Mouse (Mus musculus) midbrain, embryonic 13.5 days (tissue): ENCODE data around the gene Fbxo42. TPM values are rescaled to one million over a fixed set of nuclear protein-coding genes. Genes with fewer than 3 reads are reported as not detected.

ENCODE experiments used
- ATAC-seq: fragments of 200-750 bp; cut with Nextera tagmentation; 2 replicates; pipeline ENCODE4 v1.8.0; 2017; ENCODE audit warnings: mild to moderate bottlenecking, moderate TSS enrichment, moderate library complexity
- H3K27ac ChIP-seq: fragments of 300-500 bp; sonication (generic); 2 replicates; pipeline ENCODE4 v1.5.1; 2015; ENCODE audit warnings: inconsistent platforms, mild to moderate bottlenecking, moderate library complexity
- H3K27me3 ChIP-seq: fragments of 300-500 bp; sonication (generic); 2 replicates; pipeline ENCODE4 v1.6.1; 2015; ENCODE audit warnings: mild to moderate bottlenecking, inconsistent platforms
- H3K36me3 ChIP-seq: fragments of 300-500 bp; sonication (generic); 2 replicates; pipeline ENCODE4 v1.6.1; 2015; ENCODE audit warnings: mild to moderate bottlenecking, inconsistent platforms
- H3K4me1 ChIP-seq: fragments of 300-500 bp; sonication (generic); replicated peaks from 2 replicates; pipeline ENCODE4 v1.6.1; 2015; ENCODE audit warnings: inconsistent platforms
- H3K4me2 ChIP-seq: fragments of 300-500 bp; sonication (generic); replicated peaks from 2 replicates; pipeline ENCODE4 v1.6.1; 2015; ENCODE audit warnings: moderate library complexity, mild to moderate bottlenecking, inconsistent platforms
- H3K4me3 ChIP-seq: fragments of 300-500 bp; sonication (generic); replicated peaks from 2 replicates; pipeline ENCODE4 v1.5.1; 2015; ENCODE audit warnings: mild to moderate bottlenecking, inconsistent platforms
- H3K9ac ChIP-seq: fragments of 300-500 bp; sonication (generic); replicated peaks from 2 replicates; pipeline ENCODE4 v1.6.1; 2015; ENCODE audit warnings: mild to moderate bottlenecking, inconsistent platforms
- H3K9me3 ChIP-seq: fragments of 300-500 bp; sonication (generic); 2 replicates; pipeline ENCODE4 v1.6.1; 2016; ENCODE audit warnings: mild to moderate bottlenecking, inconsistent platforms
- WGBS: fragments of 180-500 bp; shearing (Covaris S2); methylation state at CpG from one replicate; pipeline ENCODE4 v1.1.7; 2015; 5-methylcytosine and 5-hydroxymethylcytosine counted together
- polyA plus RNA-seq: library from polyadenylated mRNA; unstranded; fragments of >200 nt; fragmentation: Nextera tagmentation; extraction: Ambion mirVana; gene quantifications from 2 replicates; pipeline ENCODE4 v1.2.1, GENCODE M21; 2015

Fbxo42 gene
- polyA plus RNA-seq, 1 experiment from 2014 or later: 26.3 TPM

- H3K4me1 ChIP-seq: peaks cover 19% of the 10 kb centered on the region
- no peak overlapping the region for H3K4me2 ChIP-seq
- no peak for ATAC-seq
- WGBS: 62% methylated on average over 11 of the region's 11 CpGs
- no peaks in the 10 kb centered on the region for H3K27me3 ChIP-seq
- H3K27ac ChIP-seq: no peak overlapping the region
- no peak overlapping the region for H3K9ac ChIP-seq
- H3K4me3 ChIP-seq: no peak overlapping the region
- H3K36me3 ChIP-seq: 0 out of 2 replicates have a peak, but pooled peaks cover 8% of the 10 kb centered on the region
- no peaks in the 10 kb centered on the region for H3K9me3 ChIP-seq
These were observed 11.4 kb downstream of the Fbxo42 start for GRCm38 (mm10) chr4:141159093-141159492.

- 81% methylated on average over 5 of the region's 5 CpGs for WGBS
- H3K27me3 ChIP-seq: no peaks in the 10 kb centered on the region
- peaks cover 16% of the 10 kb centered on the region for H3K4me1 ChIP-seq
- no peak overlapping the region for H3K27ac ChIP-seq
- H3K36me3 ChIP-seq: 0 out of 2 replicates have a peak, but pooled peaks cover 11% of the 10 kb centered on the region
- H3K9ac ChIP-seq: no peak overlapping the region
- no peak overlapping the region for H3K4me3 ChIP-seq
- H3K9me3 ChIP-seq: peaks cover under 1% of the 10 kb centered on the region
- H3K4me2 ChIP-seq: no peak overlapping the region
- ATAC-seq: no peak
These were observed 12.0 kb downstream of the Fbxo42 start for GRCm38 (mm10) chr4:141159666-141160065.

- H3K27me3 ChIP-seq: no peaks in the 10 kb centered on the region
- peaks cover 15% of the 10 kb centered on the region; the same call in 1 of the 2 replicates for H3K36me3 ChIP-seq
- H3K9ac ChIP-seq: no peak overlapping the region
- ATAC-seq: no peak
- H3K27ac ChIP-seq: no peak overlapping the region
- H3K9me3 ChIP-seq: peaks cover 5% of the 10 kb centered on the region
- WGBS: 94% methylated on average over 4 of the region's 4 CpGs
- H3K4me3 ChIP-seq: no peak overlapping the region
- H3K4me2 ChIP-seq: no peak overlapping the region
- peaks cover 16% of the 10 kb centered on the region for H3K4me1 ChIP-seq
These were observed 12.5 kb downstream of the Fbxo42 start for GRCm38 (mm10) chr4:141160193-141160592.

- no peak overlapping the region for H3K27ac ChIP-seq
- no peak overlapping the region for H3K4me3 ChIP-seq
- H3K27me3 ChIP-seq: no peaks in the 10 kb centered on the region
- no peak overlapping the region for H3K9ac ChIP-seq
- H3K4me2 ChIP-seq: no peak overlapping the region
- WGBS: 95% methylated on average over 6 of the region's 6 CpGs
- no peak for ATAC-seq
- peaks cover 12% of the 10 kb centered on the region for H3K9me3 ChIP-seq
- peaks cover 16% of the 10 kb centered on the region; the same call in 1 of the 2 replicates for H3K36me3 ChIP-seq
- peaks cover 16% of the 10 kb centered on the region for H3K4me1 ChIP-seq
These were observed 14.0 kb downstream of the Fbxo42 start for GRCm38 (mm10) chr4:141161699-141162208.

GRCm38 (mm10) chr4:141163729-141164128 lies 16.0 kb downstream of the Fbxo42 start:
- Histone ChIP-seq H3K36me3 (peaks cover 22% of the 10 kb centered on the region), H3K4me3 (no peak overlapping the region), H3K4me2 (no peak overlapping the region), H3K27ac (no peak overlapping the region), H3K9ac (no peak overlapping the region), H3K9me3 (peaks cover 12% of the 10 kb centered on the region), H3K27me3 (no peaks in the 10 kb centered on the region), H3K4me1 (peaks cover 10% of the 10 kb centered on the region)
- ATAC-seq: no peak
- 98% methylated on average over 5 of the region's 5 CpGs for WGBS

GRCm38 (mm10) chr4:141165744-141166292 lies 18.1 kb downstream of the Fbxo42 start:
- Histone ChIP-seq H3K27ac (no peak overlapping the region), H3K4me2 (no peak overlapping the region), H3K27me3 (no peaks in the 10 kb centered on the region), H3K9ac (no peak overlapping the region), H3K9me3 (peaks cover 12% of the 10 kb centered on the region), H3K36me3 (peaks cover 38% of the 10 kb centered on the region), H3K4me3 (no peak overlapping the region), H3K4me1 (no peaks in the 10 kb centered on the region)
- no peak for ATAC-seq
- WGBS: 88% methylated on average over 8 of the region's 8 CpGs

GRCm38 (mm10) chr4:141167156-141167555 lies 19.4 kb downstream of the Fbxo42 start:
- no peak for ATAC-seq
- WGBS: 95% methylated on average over 3 of the region's 3 CpGs

GRCm38 (mm10) chr4:141172121-141172520 lies 24.4 kb downstream of the Fbxo42 start:
- H3K4me2 ChIP-seq: no peak overlapping the region
- H3K36me3 ChIP-seq: peaks cover 65% of the 10 kb centered on the region
- no peak overlapping the region for H3K9ac ChIP-seq
- 92% methylated on average over 8 of the region's 8 CpGs for WGBS
- H3K27me3 ChIP-seq: no peaks in the 10 kb centered on the region
- no peaks in the 10 kb centered on the region; the same call in 1 of the 2 replicates for H3K9me3 ChIP-seq
- no peak overlapping the region for H3K27ac ChIP-seq
- no peak for ATAC-seq
- H3K4me3 ChIP-seq: no peak overlapping the region
- H3K4me1 ChIP-seq: no peaks in the 10 kb centered on the region

More at GRCm38 (mm10) chr4:141167156-141167555, 19.4 kb downstream of the Fbxo42 start:
- no peaks in the 10 kb centered on the region for H3K27me3 ChIP-seq
- H3K4me1 ChIP-seq: no peaks in the 10 kb centered on the region
- H3K9ac ChIP-seq: no peak overlapping the region
- H3K9me3 ChIP-seq: peaks cover 12% of the 10 kb centered on the region
- H3K27ac ChIP-seq: no peak overlapping the region
- H3K36me3 ChIP-seq: peaks cover 48% of the 10 kb centered on the region
- no peak overlapping the region for H3K4me2 ChIP-seq
- H3K4me3 ChIP-seq: no peak overlapping the region

GRCm38 (mm10) chr4:141175783-141176182 lies 28.1 kb downstream of the Fbxo42 start:
- Histone ChIP-seq H3K4me2 (no peak overlapping the region), H3K27me3 (no peaks in the 10 kb centered on the region), H3K36me3 (peaks cover 55% of the 10 kb centered on the region), H3K4me1 (peaks cover 15% of the 10 kb centered on the region), H3K4me3 (no peak overlapping the region), H3K9ac (no peak overlapping the region), H3K27ac (no peak overlapping the region), H3K9me3 (no peaks in the 10 kb centered on the region)
- ATAC-seq: no peak
- 78% methylated on average over 5 of the region's 5 CpGs for WGBS

GRCm38 (mm10) chr4:141176328-141176838 lies 28.7 kb downstream of the Fbxo42 start:
- no peak overlapping the region for H3K27ac ChIP-seq
- H3K4me1 ChIP-seq: peaks cover 15% of the 10 kb centered on the region
- no peak overlapping the region for H3K9ac ChIP-seq
- H3K4me2 ChIP-seq: no peak overlapping the region
- H3K9me3 ChIP-seq: no peaks in the 10 kb centered on the region
- no peak for ATAC-seq
- WGBS: 91% methylated on average over 10 of the region's 10 CpGs
- H3K27me3 ChIP-seq: no peaks in the 10 kb centered on the region
- H3K36me3 ChIP-seq: peaks cover 55% of the 10 kb centered on the region
- no peak overlapping the region for H3K4me3 ChIP-seq

- Histone ChIP-seq H3K9ac (no peak overlapping the region), H3K4me3 (no peak overlapping the region), H3K4me1 (peaks cover 15% of the 10 kb centered on the region), H3K4me2 (no peak overlapping the region), H3K9me3 (no peaks in the 10 kb centered on the region), H3K36me3 (peaks cover 59% of the 10 kb centered on the region), H3K27me3 (no peaks in the 10 kb centered on the region), H3K27ac (peak overlapping the region; percentile 44; the same call in 1 of the 2 replicates)
- WGBS: 70% methylated on average over 4 of the region's 4 CpGs
- ATAC-seq: no peak
These were observed 30.8 kb downstream of the Fbxo42 start for GRCm38 (mm10) chr4:141178500-141178899.

- no peaks in the 10 kb centered on the region for H3K9me3 ChIP-seq
- no peaks in the 10 kb centered on the region for H3K27me3 ChIP-seq
- peaks cover 15% of the 10 kb centered on the region for H3K4me1 ChIP-seq
- H3K36me3 ChIP-seq: peaks cover 59% of the 10 kb centered on the region
- 76% methylated on average over 8 of the region's 8 CpGs for WGBS
- no peak for ATAC-seq
- no peak overlapping the region for H3K27ac ChIP-seq
- no peak overlapping the region for H3K4me3 ChIP-seq
- no peak overlapping the region for H3K4me2 ChIP-seq
- no peak overlapping the region for H3K9ac ChIP-seq
These were observed 33.1 kb downstream of the Fbxo42 start for GRCm38 (mm10) chr4:141180831-141181230.
